In the genomic region with DNA sequence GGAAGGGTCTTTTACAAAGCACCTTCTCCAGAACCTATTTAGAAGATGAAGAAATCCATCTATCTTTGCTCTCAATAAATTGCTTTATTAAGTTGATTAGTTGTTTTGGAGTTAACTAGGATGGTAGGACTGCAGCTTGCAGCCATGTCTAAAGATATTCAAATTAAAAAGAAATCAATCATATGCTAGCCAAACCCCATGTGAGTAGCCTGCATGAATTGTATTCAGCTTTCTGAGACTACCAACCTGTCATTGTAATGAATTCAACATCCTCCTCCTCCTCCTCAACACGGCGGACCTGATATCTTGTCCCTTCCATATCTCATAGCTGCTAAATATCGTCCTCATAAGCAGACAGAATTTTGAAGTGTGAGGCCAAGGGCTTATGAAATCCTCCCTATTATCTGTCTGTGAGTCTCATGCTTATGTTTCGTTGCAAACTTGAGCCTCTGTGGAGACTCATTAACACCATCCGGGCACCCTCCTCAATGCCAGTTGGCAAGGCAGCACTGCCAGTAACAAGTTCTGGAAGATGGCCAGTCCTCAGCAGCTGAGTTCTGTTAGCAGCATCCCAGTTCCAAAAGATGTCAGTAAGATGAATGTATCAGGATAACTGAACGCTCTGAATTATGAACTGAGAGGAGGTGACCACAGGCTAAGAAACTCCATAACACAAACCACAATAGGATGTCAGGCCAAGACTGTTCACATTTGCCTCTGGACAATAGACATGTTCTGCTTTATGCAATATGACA, we compare ENCODE assay signal across 8 mouse cellular contexts. TPM values are rescaled to one million over a fixed set of nuclear protein-coding genes. Genes with fewer than 3 reads are reported as not detected.
DNase-seq lines count a peak whose midpoint lies in the region; ATAC-seq and TF ChIP-seq lines count a peak whose summit lies in the region.

No protein-coding gene starts in this region.

- no peak overlapping the region for H3K4me3 ChIP-seq in hindbrain, embryonic 16.5 days (ENCODE audit: low read length)
- no peak overlapping the region for H3K4me3 ChIP-seq in hindbrain, embryonic 13.5 days
- H3K4me3 ChIP-seq in gastrocnemius, adult 2 months: no peak overlapping the region

- H3K9me3 ChIP-seq in hindbrain, embryonic 16.5 days (ENCODE audit: control insufficient read depth, low read length): no peaks in the 10 kb centered on the region
- no peaks in the 10 kb centered on the region for H3K9me3 ChIP-seq in hindbrain, embryonic 13.5 days

- no peak overlapping the region for H3K27ac ChIP-seq in hindbrain, embryonic 16.5 days (ENCODE audit: low read depth, low read length)
- H3K27ac ChIP-seq in hindbrain, embryonic 13.5 days: no peak overlapping the region
- H3K27ac ChIP-seq in gastrocnemius, adult 2 months: no peak overlapping the region

- H3K4me1 ChIP-seq in hindbrain, embryonic 16.5 days (ENCODE audit: control insufficient read depth, insufficient read depth, low read depth, low read length): no peaks in the 10 kb centered on the region; the same call in 1 of the 2 replicates
- no peaks in the 10 kb centered on the region for H3K4me1 ChIP-seq in hindbrain, embryonic 13.5 days (replicated peaks)

- no peak overlapping the region for H3K9ac ChIP-seq in hindbrain, embryonic 16.5 days (ENCODE audit: low read depth, low read length)
- H3K9ac ChIP-seq in hindbrain, embryonic 13.5 days: no peak overlapping the region

- peak; percentile 84; the same call in 1 of the 2 replicates for ATAC-seq in hindbrain, embryonic 16.5 days
- ATAC-seq in hindbrain, embryonic 13.5 days (ENCODE audit: low FRiP score): no peak
- no peak for ATAC-seq in inflammation-experienced regulatory T-cells, adult 6 months

- intact Hi-C loops in gastrocnemius, adult 2 months (cut with DNase I): no loop called here

- no peaks in the 10 kb centered on the region for H3K36me3 ChIP-seq in hindbrain, embryonic 16.5 days (ENCODE audit: control insufficient read depth, insufficient read depth, low read length)
- H3K36me3 ChIP-seq in hindbrain, embryonic 13.5 days: no peaks in the 10 kb centered on the region

- no peak overlapping the region for H3K4me2 ChIP-seq in hindbrain, embryonic 16.5 days (ENCODE audit: low read length)
- H3K4me2 ChIP-seq in hindbrain, embryonic 13.5 days: no peak overlapping the region

- no peaks in the 10 kb centered on the region for H3K27me3 ChIP-seq in hindbrain, embryonic 16.5 days (replicated peaks; ENCODE audit: control insufficient read depth, insufficient read depth, low read length)
- no peaks in the 10 kb centered on the region for H3K27me3 ChIP-seq in hindbrain, embryonic 13.5 days

- TF ChIP-seq CTCF in gastrocnemius, adult 2 months (IDR thresholded peaks at IDR 0.05): no peak

- WGBS in hindbrain, embryonic 16.5 days: 68% methylated on average over 6 of the region's 6 CpGs
- 74% methylated on average over 6 of the region's 6 CpGs for WGBS in hindbrain, embryonic 13.5 days

- peak; percentile 96 to 97 for DNase-seq in cerebellum, postnatal 10 days
- peak; percentile 90 for DNase-seq in layer of hippocampus, adult 9-11 months
- peak; percentile 43 for DNase-seq in lung, postnatal 36 days
- no peak for DNase-seq in natural killer cell, adult 2 months (ENCODE audit: low spot score in 2 of 2)
- no peak for DNase-seq in gastrocnemius, adult 2 months

RNA-seq across cellular contexts. Expression of gene Pde11a, which starts 55.0 kb away (rescaled TPM):
- polyA plus RNA-seq in hindbrain, embryonic 16.5 days (2015; fragmentation: Nextera tagmentation; extraction: Ambion mirVana): 1.2 TPM in 2 replicates
- 1.6 TPM in 2 replicates for polyA plus RNA-seq in hindbrain, embryonic 13.5 days (2015; fragmentation: Nextera tagmentation; extraction: Ambion mirVana)
- under 1 TPM; 0.17 to 0.33 TPM for total RNA-seq in gastrocnemius, adult 2 months (2021)
- polyA plus RNA-seq in inflammation-experienced regulatory T-cells, adult 6 months (2017; shearing (Covaris generic)): 10 to 100 TPM in 2 of 3 experiments, 1 to 10 TPM in 1; 3.0 to 13.9 (median 10.6) TPM

Comparison
In these comparisons a context has a peak if more than half of its experiments do, and no peak if none do; other contexts are left out.
1. DNase-seq: peak in cerebellum, postnatal 10 days (2 of 2), layer of hippocampus, adult 9-11 months (single experiment) and lung, postnatal 36 days (single experiment); none in natural killer cell, adult 2 months (0 of 2) and gastrocnemius, adult 2 months (single experiment).